Mouse (Mus musculus) lung, embryonic 16.5 days (tissue): Measurements from ENCODE around the gene Slc6a3. TPM values are rescaled to one million over a fixed set of nuclear protein-coding genes. Genes with fewer than 3 reads are reported as not detected.

ENCODE experiments used
- ATAC-seq: fragments of 200-750 bp; cut with Nextera tagmentation; 2 replicates; pipeline ENCODE4 v1.8.0; 2017; ENCODE audit warnings: low read depth, mild to moderate bottlenecking, moderate library complexity
- H3K27ac ChIP-seq: fragments of 300-500 bp; sonication (generic); 2 replicates; pipeline ENCODE4 v1.5.1; 2014; ENCODE audit warnings: mild to moderate bottlenecking, control low read depth, low read length
- H3K27me3 ChIP-seq: fragments of 300-500 bp; sonication (generic); 2 replicates; pipeline ENCODE4 v1.6.1; 2014; ENCODE audit warnings: low read depth, low read length, mixed read lengths; ENCODE audit not compliant: control insufficient read depth, insufficient read depth
- H3K36me3 ChIP-seq: fragments of 300-500 bp; sonication (generic); 2 replicates; pipeline ENCODE4 v1.6.1; 2014; ENCODE audit warnings: low read length; ENCODE audit not compliant: control insufficient read depth, insufficient read depth
- H3K4me1 ChIP-seq: fragments of 300-500 bp; sonication (generic); replicated peaks from 2 replicates; pipeline ENCODE4 v1.6.1; 2014; ENCODE audit warnings: low read length, mixed read lengths; ENCODE audit not compliant: control insufficient read depth, insufficient read depth
- H3K4me2 ChIP-seq: fragments of 300-500 bp; sonication (generic); 2 replicates; pipeline ENCODE4 v1.6.1; 2014; ENCODE audit warnings: low read depth, low read length, control low read depth
- H3K4me3 ChIP-seq: fragments of 300-500 bp; sonication (generic); 2 replicates; pipeline ENCODE4 v1.5.1; 2014; ENCODE audit warnings: mild to moderate bottlenecking, low read length, control low read depth
- H3K9ac ChIP-seq: fragments of 300-500 bp; sonication (generic); 2 replicates; pipeline ENCODE4 v1.6.1; 2014; ENCODE audit warnings: low read length, control low read depth
- H3K9me3 ChIP-seq: fragments of 300-500 bp; sonication (generic); 2 replicates; pipeline ENCODE4 v1.6.1; 2016; ENCODE audit warnings: low read length; ENCODE audit not compliant: control insufficient read depth
- WGBS: fragments of 180-500 bp; shearing (Covaris S2); extraction: QIAGEN DNeasy Blood & Tissue Kit; methylation state at CpG from one replicate; pipeline ENCODE4 v1.1.7; 2014; 5-methylcytosine and 5-hydroxymethylcytosine counted together
- polyA plus RNA-seq: library from polyadenylated mRNA; unstranded; fragments of >200 nt; fragmentation: Nextera tagmentation; extraction: Ambion mirVana; gene quantifications from 2 replicates; pipeline ENCODE4 v1.2.1, GENCODE M21; 2015

The Slc6a3 gene
- 0.08 and 0.18 TPM in 2 replicates for polyA plus RNA-seq

GRCm38 (mm10) chr13:73536403-73536821 is at the start of gene Slc6a3:
Gene Slc6a3 (plus strand): TSS chr13:73536747.
- no peak within 1 kb of the TSS for H3K27ac ChIP-seq
- peak; percentile 90 for ATAC-seq
- no peaks in the 10 kb centered on the region for H3K4me1 ChIP-seq
- H3K9me3 ChIP-seq, result no peaks in the 10 kb centered on the region
- 1% methylated on average over 26 of the region's 26 CpGs for whole genome bisulfite sequencing
- no peaks in the 10 kb centered on the region for H3K36me3 ChIP-seq
- H3K4me3 ChIP-seq, result peak within 1 kb of the TSS; percentile 47
- H3K27me3 ChIP-seq, result peaks cover 32% of the 10 kb centered on the region
- peak within 1 kb of the TSS; percentile 82 for H3K4me2 ChIP-seq
- peak within 1 kb of the TSS; percentile 29 for H3K9ac ChIP-seq

- no peak overlapping the region for H3K9ac ChIP-seq
- H3K36me3 ChIP-seq, result peaks cover 46% of the 10 kb centered on the region
Observed at GRCm38 (mm10) chr13:73488105-73488504, 48.4 kb upstream of the Slc6a3 start.

GRCm38 (mm10) chr13:73488707-73489106 is 47.8 kb upstream of the Slc6a3 start:
- Histone ChIP-seq H3K9ac (no peak overlapping the region), H3K9me3 (no peaks in the 10 kb centered on the region), H3K27ac (no peak overlapping the region), H3K27me3 (no peaks in the 10 kb centered on the region), H3K4me1 (no peaks in the 10 kb centered on the region), H3K36me3 (peaks cover 49% of the 10 kb centered on the region), H3K4me2 (no peak overlapping the region), H3K4me3 (no peak overlapping the region)
- WGBS, result 74% methylated on average over 9 of the region's 9 CpGs
- ATAC-seq, result no peak

More at GRCm38 (mm10) chr13:73488105-73488504, 48.4 kb upstream of the Slc6a3 start:
- Histone ChIP-seq H3K9me3 (no peaks in the 10 kb centered on the region), H3K4me2 (no peak overlapping the region), H3K27ac (no peak overlapping the region), H3K27me3 (no peaks in the 10 kb centered on the region), H3K4me3 (no peak overlapping the region), H3K4me1 (no peaks in the 10 kb centered on the region)
- 29% methylated on average over 3 of the region's 3 CpGs for WGBS
- ATAC-seq, result no peak

- no peaks in the 10 kb centered on the region for H3K9me3 ChIP-seq
- H3K36me3 ChIP-seq, result peaks cover 52% of the 10 kb centered on the region
- H3K4me2 ChIP-seq, result no peak overlapping the region
- H3K27ac ChIP-seq, result no peak overlapping the region
- ATAC-seq, result no peak
- H3K4me3 ChIP-seq, result no peak overlapping the region
- H3K4me1 ChIP-seq, result no peaks in the 10 kb centered on the region
- no peaks in the 10 kb centered on the region for H3K27me3 ChIP-seq
- WGBS, result 83% methylated on average over 3 of the region's 3 CpGs
- H3K9ac ChIP-seq, result no peak overlapping the region
Observed at GRCm38 (mm10) chr13:73489986-73490385, 46.6 kb upstream of the Slc6a3 start.

GRCm38 (mm10) chr13:73490564-73491170 is 45.9 kb upstream of the Slc6a3 start:
- no peak overlapping the region for H3K9ac ChIP-seq
- no peak overlapping the region for H3K27ac ChIP-seq
- no peaks in the 10 kb centered on the region for H3K4me1 ChIP-seq
- H3K36me3 ChIP-seq, result peaks cover 52% of the 10 kb centered on the region
- H3K4me3 ChIP-seq, result no peak overlapping the region
- WGBS, result 71% methylated on average over 8 of the region's 8 CpGs
- H3K27me3 ChIP-seq, result no peaks in the 10 kb centered on the region
- no peak overlapping the region for H3K4me2 ChIP-seq
- H3K9me3 ChIP-seq, result no peaks in the 10 kb centered on the region
- no peak for ATAC-seq

- Histone ChIP-seq H3K4me3 (no peak overlapping the region), H3K27ac (no peak overlapping the region), H3K9me3 (no peaks in the 10 kb centered on the region), H3K4me2 (no peak overlapping the region), H3K36me3 (peaks cover 57% of the 10 kb centered on the region), H3K4me1 (no peaks in the 10 kb centered on the region), H3K9ac (no peak overlapping the region), H3K27me3 (no peaks in the 10 kb centered on the region)
- WGBS, result 86% methylated on average over 4 of the region's 4 CpGs
- ATAC-seq, result no peak
Observed at GRCm38 (mm10) chr13:73493183-73493582, 43.4 kb upstream of the Slc6a3 start.

GRCm38 (mm10) chr13:73494528-73494927 is 42.0 kb upstream of the Slc6a3 start:
- Histone ChIP-seq H3K36me3 (peaks cover 55% of the 10 kb centered on the region), H3K9me3 (no peaks in the 10 kb centered on the region), H3K4me1 (no peaks in the 10 kb centered on the region), H3K27ac (no peak overlapping the region), H3K27me3 (no peaks in the 10 kb centered on the region), H3K4me3 (no peak overlapping the region), H3K4me2 (no peak overlapping the region), H3K9ac (no peak overlapping the region)
- 88% methylated on average over 9 of the region's 9 CpGs for WGBS
- no peak for ATAC-seq

- Histone ChIP-seq H3K9ac (no peak overlapping the region), H3K4me3 (no peak overlapping the region), H3K9me3 (no peaks in the 10 kb centered on the region), H3K4me1 (no peaks in the 10 kb centered on the region), H3K36me3 (peaks cover 46% of the 10 kb centered on the region), H3K4me2 (no peak overlapping the region), H3K27ac (no peak overlapping the region), H3K27me3 (no peaks in the 10 kb centered on the region)
- ATAC-seq, result no peak
- 49% methylated on average over 2 of the region's 2 CpGs for WGBS
Observed at GRCm38 (mm10) chr13:73496137-73496536, 40.4 kb upstream of the Slc6a3 start.

GRCm38 (mm10) chr13:73499893-73500604 is 36.5 kb upstream of the Slc6a3 start:
- peaks cover 39% of the 10 kb centered on the region for H3K36me3 ChIP-seq
- H3K27ac ChIP-seq, result no peak overlapping the region
- no peaks in the 10 kb centered on the region for H3K9me3 ChIP-seq
- H3K4me1 ChIP-seq, result no peaks in the 10 kb centered on the region
- WGBS, result 71% methylated on average over 6 of the region's 6 CpGs
- no peaks in the 10 kb centered on the region for H3K27me3 ChIP-seq
- H3K4me2 ChIP-seq, result no peak overlapping the region
- no peak overlapping the region for H3K4me3 ChIP-seq
- H3K9ac ChIP-seq, result no peak overlapping the region
- peak; percentile 41; the same call in 1 of the 2 replicates for ATAC-seq
